Mouse (Mus musculus): ENCODE data around the gene Dlgap1. TPM values are rescaled to one million over a fixed set of nuclear protein-coding genes. Genes with fewer than 3 reads are reported as not detected.
A peak's percentile ranks its signal among the peaks of the same experiment; 100 is the strongest.

The Dlgap1 gene
- total RNA-seq (2014; fragmentation: Nextera tagmentation), result not detected in 2 replicates
- total RNA-seq (2017), result not detected in 2 replicates

DNA sequence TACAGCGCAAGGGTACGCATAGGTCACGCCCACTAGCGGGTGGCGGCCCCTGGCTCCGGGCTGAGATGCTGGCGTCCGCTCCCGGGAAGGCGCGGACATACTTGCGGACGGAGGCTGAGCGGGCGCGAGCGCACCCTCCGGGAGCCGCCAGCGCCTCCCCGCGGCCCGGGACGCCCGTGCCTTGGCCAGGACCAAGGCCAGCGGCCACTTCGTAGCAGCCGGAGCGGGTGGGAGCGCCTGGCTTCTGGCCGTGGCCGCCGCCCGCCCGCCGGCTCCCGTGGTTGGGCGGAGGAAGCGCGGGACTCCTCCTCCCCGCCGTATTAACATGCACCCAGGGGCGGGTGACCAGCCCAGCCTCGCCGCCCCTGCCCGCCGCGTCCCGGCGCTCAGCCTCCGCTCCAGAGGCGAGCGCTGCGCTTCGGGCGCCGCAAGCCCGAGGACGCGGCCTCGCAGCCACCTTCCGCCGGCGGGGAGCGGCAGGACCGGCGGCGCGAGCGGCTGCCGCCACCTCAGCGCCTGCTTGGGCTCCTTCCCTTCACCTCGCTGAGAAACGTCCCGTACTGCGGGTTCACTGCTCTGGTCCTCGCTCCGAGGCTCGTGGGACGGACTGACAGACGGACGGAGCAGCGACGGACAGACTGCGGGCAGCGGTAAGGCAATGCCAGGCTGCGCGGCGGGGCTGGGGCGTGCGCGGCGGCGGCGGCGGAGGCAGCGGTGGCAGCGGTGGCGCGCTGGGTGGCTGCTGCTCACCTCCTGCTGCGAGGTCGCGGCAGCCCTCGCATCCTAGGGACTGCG, at the start of gene Dlgap1:
TSS of gene Dlgap1 (plus strand) at position 53 of the 795 bp plus-strand sequence.
- peak; percentile 88 for ATAC-seq (replicated peaks; ENCODE audit: poor library complexity, severe bottlenecking)

- ATAC-seq (replicated peaks; ENCODE audit: poor library complexity, severe bottlenecking), result no peak
Measured at GRCm38 (mm10) chr17:69954936-69955335, 13.9 kb upstream of the Dlgap1 start.

DNA sequence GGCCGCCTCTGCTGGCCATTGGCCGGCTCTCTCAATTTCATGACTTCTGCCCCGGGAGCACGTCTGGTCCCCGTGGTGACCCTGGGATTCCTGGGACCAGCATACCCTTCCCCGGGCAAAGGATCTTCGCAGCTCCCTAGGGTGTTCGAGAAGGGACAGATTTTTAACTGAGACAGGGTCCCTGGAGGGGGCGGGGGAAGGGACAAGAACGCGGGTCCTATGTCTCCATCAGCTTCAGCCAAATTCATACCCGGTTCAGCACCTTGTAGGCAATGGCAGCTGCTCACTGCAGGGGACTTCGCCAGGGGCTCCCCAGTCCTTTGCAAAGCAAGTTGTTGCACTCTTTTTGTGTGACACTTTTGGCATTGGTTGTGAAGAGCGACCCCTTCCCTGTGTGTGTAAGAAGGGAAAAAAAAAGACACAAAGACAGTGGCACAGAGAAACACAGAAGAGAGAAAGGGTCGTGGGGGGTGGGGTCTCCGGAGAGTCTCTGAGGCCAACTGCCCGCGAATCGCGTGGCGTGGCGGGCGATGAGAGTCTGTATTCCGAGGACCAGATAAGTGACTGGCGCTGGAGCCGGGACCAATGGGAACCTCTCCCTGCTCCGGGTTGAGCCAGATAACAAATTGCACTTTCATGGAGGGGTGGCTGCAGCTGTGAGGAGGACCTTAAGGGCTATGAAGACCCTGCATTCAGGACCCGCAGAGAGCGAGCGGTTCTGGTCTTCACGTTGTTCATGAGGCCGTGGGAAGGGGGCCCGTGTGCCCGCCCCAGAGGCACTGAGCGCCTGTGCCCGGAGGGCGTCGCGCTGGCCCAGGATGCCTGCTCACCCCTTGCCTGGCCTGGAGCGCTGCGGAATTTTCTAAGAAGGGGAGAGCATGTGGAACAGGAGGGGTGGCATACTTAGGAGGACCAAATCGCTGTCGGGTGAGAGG, 1.2 kb downstream of the Dlgap1 start:
- ATAC-seq (replicated peaks; ENCODE audit: poor library complexity, severe bottlenecking), result no peak

DNA sequence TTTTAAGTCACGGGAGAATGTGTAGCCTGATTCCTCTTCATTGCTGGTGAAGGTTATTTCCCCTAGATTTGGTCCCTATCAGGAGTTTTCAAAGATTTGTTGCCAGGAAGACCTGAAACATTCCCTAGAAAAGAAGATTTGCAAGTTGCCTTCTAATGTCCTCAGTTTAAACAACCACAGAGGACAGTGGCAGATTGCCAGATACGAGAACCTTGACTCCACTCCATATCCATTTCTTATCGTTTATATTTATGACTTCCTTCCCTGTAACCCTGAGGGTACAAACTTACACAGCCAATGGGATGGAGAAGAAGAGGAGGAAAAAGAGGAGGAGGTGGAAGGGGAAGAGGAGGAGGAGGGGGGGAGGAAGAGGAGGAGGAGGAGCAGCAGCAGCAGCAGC, 4.2 kb downstream of the Dlgap1 start:
- no peak for ATAC-seq (replicated peaks; ENCODE audit: poor library complexity, severe bottlenecking)

- ATAC-seq (replicated peaks; ENCODE audit: poor library complexity, severe bottlenecking), result no peak
Measured at GRCm38 (mm10) chr17:69973991-69974390, 5.1 kb downstream of the Dlgap1 start.

DNA sequence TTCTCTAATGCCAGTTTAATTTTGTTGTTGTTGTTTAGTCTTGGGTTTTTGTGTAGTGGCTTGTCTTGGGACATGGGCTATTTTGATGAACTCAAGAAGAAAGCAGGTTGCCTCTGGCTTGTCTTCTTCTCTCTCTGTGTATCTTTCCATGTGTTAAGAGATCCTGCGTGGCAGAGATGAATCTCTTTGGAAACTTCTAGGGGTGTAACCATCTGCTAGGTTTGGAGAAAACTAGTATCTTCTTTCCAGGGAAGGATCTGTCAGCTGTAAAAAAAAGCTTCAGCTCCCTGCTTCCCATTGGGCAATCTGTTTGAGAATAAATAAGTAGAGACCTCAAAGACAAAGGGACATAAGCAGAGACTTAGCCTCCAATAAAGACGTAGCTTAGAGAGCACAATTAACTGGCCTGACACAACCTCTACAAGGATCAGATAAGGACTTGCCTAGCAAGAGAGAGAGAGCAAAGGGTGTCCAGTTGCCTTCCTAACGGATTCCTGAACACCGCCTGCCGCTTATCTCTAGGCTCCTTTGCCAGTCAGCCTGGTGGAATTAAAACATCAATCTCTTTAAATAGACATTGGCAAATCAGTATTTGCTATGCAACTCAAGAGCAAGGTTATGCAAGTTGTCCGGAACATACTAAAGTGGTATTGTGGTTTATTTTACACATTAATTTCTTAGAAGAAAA, 13.5 kb downstream of the Dlgap1 start:
- no peak for ATAC-seq (replicated peaks; ENCODE audit: poor library complexity, severe bottlenecking)

DNA sequence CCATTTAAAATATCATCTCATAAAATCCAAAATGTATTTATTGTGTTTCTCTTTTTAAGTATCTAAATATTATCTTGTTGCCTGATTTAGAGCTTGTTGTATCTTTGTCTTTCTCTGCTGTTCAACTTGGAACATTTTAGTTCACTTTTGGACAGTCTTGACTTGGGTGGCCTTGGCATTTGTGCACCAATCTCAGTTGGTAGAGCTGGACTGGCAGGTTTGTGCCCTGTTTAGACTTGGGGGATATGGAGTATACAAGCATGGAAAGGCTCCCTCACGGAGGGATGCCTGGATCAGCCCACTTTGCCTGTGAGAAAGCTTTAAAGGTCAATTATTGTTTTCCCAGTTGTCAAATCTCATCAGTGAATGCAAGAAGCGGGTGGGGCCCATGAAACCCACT, 27.5 kb downstream of the Dlgap1 start:
- no peak for ATAC-seq (replicated peaks; ENCODE audit: poor library complexity, severe bottlenecking)

DNA sequence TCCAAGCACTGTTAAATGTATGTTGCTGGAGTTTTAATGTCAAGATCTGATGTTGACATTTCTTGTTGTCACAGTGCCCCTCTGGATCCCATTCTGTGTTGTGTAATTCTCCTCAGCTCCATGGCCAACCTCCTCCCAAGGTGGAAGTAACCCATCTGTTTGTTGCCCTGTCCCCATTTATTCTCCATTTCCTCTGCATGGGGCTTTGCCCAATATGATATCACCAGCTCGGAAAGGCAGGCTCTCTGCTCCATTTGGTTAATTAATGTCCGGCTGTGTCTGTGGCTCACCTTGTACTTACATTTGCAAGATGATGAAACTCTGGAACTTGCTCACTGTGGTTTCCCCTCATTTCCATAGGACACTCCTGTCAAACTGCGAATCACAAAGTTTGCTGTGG, 33.2 kb downstream of the Dlgap1 start:
- no peak for ATAC-seq (replicated peaks; ENCODE audit: poor library complexity, severe bottlenecking)

- no peak for ATAC-seq (replicated peaks; ENCODE audit: poor library complexity, severe bottlenecking)
Measured at GRCm38 (mm10) chr17:70004628-70005027, 35.8 kb downstream of the Dlgap1 start.

GRCm38 (mm10) chr17:70007607-70008006, 38.7 kb downstream of the Dlgap1 start:
- ATAC-seq (replicated peaks; ENCODE audit: poor library complexity, severe bottlenecking), result no peak

- ATAC-seq (replicated peaks; ENCODE audit: poor library complexity, severe bottlenecking), result no peak
Measured at GRCm38 (mm10) chr17:70016511-70016910, 47.6 kb downstream of the Dlgap1 start.

DNA sequence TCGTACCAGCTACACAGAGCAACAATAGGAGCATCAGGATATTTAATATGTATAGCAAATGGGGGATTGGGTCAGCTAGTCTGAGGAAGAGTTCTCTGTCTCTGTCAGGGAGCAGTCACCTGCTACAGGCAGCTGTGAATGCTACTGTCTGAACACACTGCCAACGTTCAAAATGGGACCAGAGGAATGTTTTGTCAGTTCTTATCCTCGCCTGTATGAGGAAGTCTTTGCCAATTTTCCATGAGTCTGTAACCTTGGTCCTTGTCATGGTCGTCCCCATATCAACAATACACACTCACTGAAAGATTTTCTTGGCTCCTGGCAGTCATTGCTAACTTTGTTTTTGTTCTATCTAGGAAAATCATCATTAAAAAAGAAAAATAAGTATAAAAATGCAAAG, 51.5 kb downstream of the Dlgap1 start:
- ATAC-seq (replicated peaks; ENCODE audit: poor library complexity, severe bottlenecking), result no peak

- no peak for ATAC-seq (replicated peaks; ENCODE audit: poor library complexity, severe bottlenecking)
Measured at GRCm38 (mm10) chr17:70022618-70023017, 53.7 kb downstream of the Dlgap1 start.

DNA sequence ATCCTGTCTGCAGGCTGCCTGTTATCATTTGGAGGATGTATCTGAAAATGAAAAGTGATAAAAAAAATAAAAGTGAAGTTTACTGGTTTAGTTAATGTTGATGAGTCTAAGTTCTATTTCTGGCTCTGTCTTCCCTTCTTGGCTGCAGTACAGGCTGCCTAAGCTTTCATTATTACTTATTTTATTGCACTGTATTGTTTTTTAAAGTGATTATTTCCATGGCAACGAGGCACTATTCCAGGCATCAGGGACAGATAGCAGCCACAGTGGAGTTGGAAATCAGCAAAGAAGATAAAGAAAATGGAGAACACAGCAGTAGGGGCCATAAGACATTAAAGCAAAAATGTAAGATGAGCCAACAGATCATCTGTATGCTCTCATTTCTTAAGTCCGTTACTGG, 66.0 kb downstream of the Dlgap1 start:
- ATAC-seq (replicated peaks; ENCODE audit: poor library complexity, severe bottlenecking), result no peak

GRCm38 (mm10) chr17:70040751-70041430, 72.0 kb downstream of the Dlgap1 start:
- no peak for ATAC-seq (replicated peaks; ENCODE audit: poor library complexity, severe bottlenecking)

- ATAC-seq (replicated peaks; ENCODE audit: poor library complexity, severe bottlenecking), result no peak
Measured at GRCm38 (mm10) chr17:70068281-70068680, 99.4 kb downstream of the Dlgap1 start.

DNA sequence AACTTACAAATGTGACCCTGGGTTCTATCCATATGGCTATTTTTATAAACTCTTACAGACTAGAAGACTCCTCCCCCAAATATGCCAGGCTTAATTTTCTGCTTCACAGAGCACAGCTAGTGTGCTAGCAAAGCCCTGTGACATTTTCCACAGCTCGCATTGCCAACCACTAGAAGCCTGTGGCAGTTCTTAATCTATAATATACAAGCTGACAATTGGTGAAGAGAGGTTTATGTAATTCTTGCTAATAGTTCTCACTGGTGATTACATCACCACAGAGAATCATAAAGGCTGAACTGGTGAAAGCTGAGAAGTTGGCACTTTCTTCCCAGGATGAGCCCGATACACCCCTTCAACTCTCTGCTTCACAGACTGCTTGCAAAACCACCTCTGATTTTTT, 103.2 kb downstream of the Dlgap1 start:
- no peak for ATAC-seq (replicated peaks; ENCODE audit: poor library complexity, severe bottlenecking)

- ATAC-seq (replicated peaks; ENCODE audit: poor library complexity, severe bottlenecking), result no peak
Measured at GRCm38 (mm10) chr17:70088220-70088619, 119.3 kb downstream of the Dlgap1 start.

GRCm38 (mm10) chr17:70090737-70091136, 121.9 kb downstream of the Dlgap1 start:
- no peak for ATAC-seq (replicated peaks; ENCODE audit: poor library complexity, severe bottlenecking)

GRCm38 (mm10) chr17:70129151-70129550, 160.3 kb downstream of the Dlgap1 start:
- ATAC-seq (replicated peaks; ENCODE audit: poor library complexity, severe bottlenecking), result no peak

Data from granulocyte monocyte progenitor cell, adult 5-6 weeks (primary cell).